Mouse (Mus musculus) CH12.LX (cell line): ENCODE results near the gene Gm10645. TPM values are rescaled to one million over a fixed set of nuclear protein-coding genes. Genes with fewer than 3 reads are reported as not detected.

Experiments
- DNase-seq: peaks from one replicate; pipeline ENCODE4 v3.0.0-alpha.2; 2013; ENCODE audit errors: extremely low read depth
- H3K27ac ChIP-seq: 2 replicates; pipeline ENCODE4 v1.5.1; 2012; ENCODE audit warnings: low read depth, mild to moderate bottlenecking, control low read depth, moderate library complexity; ENCODE audit not compliant: insufficient read depth
- H3K27me3 ChIP-seq: replicated peaks from 2 replicates; pipeline ENCODE3; 2012; ENCODE audit warnings: inconsistent platforms
- H3K36me3 ChIP-seq, 2 experiments: replicated peaks in 1 of 2; 2 replicates each; pipeline versions ENCODE3 to v1.6.1; 2012; ENCODE audit warnings: inconsistent platforms in 1 of 2, low read length in 1 of 2, mild to moderate bottlenecking in 1 of 2, mixed read lengths in 1 of 2, moderate library complexity in 1 of 2; ENCODE audit not compliant: control insufficient read depth in 1 of 2, insufficient read depth in 1 of 2
- H3K4me1 ChIP-seq, 2 experiments: 2 replicates each; pipeline ENCODE4 v1.6.1; 2012; ENCODE audit warnings: inconsistent platforms in 1 of 2, moderate library complexity in 1 of 2; ENCODE audit not compliant: insufficient read depth in 2 of 2, control insufficient read depth in 1 of 2
- H3K4me2 ChIP-seq: 2 replicates; pipeline ENCODE4 v1.6.1; 2012; ENCODE audit warnings: low read depth, mild to moderate bottlenecking, control low read depth; ENCODE audit not compliant: poor library complexity, insufficient read depth, severe bottlenecking
- H3K4me3 ChIP-seq, 3 experiments: fragments of 150-350 bp in 1 of 3; sonication (generic) in 1 of 3; replicated peaks in 1 of 3; 2 replicates each; pipeline versions ENCODE3 to v1.5.1; 2011 to 2012; ENCODE audit warnings: low read depth in 2 of 3, low read length in 2 of 3, mild to moderate bottlenecking in 2 of 3, moderate library complexity in 2 of 3, control low read depth in 1 of 3, improper control_type of control experiment in 1 of 3, inconsistent platforms in 1 of 3, mixed read lengths in 1 of 3; ENCODE audit not compliant: poor library complexity in 1 of 3
- H3K79me2 ChIP-seq: replicated peaks from 2 replicates; pipeline ENCODE4 v1.6.1; 2012; ENCODE audit warnings: mild to moderate bottlenecking, moderate library complexity; ENCODE audit not compliant: control insufficient read depth, poor library complexity, insufficient read depth, severe bottlenecking; ENCODE audit errors: extremely low read depth
- H3K9ac ChIP-seq: 2 replicates; pipeline ENCODE4 v1.6.1; 2012; ENCODE audit warnings: low read depth, mild to moderate bottlenecking, control low read depth, moderate library complexity; ENCODE audit not compliant: insufficient read depth
- H3K9me3 ChIP-seq: replicated peaks from 2 replicates; pipeline ENCODE3; 2012; ENCODE audit warnings: low read length, inconsistent platforms, mixed read lengths
- BHLHE40 ChIP-seq: IDR thresholded peaks from 2 replicates; pipeline ENCODE4 v1.6.1; 2011; ENCODE audit warnings: mild to moderate bottlenecking, low read depth, low read length, improper control_type of control experiment
- CHD1 ChIP-seq: IDR thresholded peaks from 2 replicates; pipeline ENCODE4 v1.6.1; 2012; ENCODE audit warnings: low read depth, low read length, improper control_type of control experiment, inconsistent platforms
- CHD2 ChIP-seq: IDR thresholded peaks from 2 replicates; pipeline ENCODE4 v1.6.1; 2011; ENCODE audit warnings: low read length, improper control_type of control experiment
- CTCF ChIP-seq, 2 experiments: IDR thresholded peaks in 1 of 2; conservative IDR thresholded peaks in 1 of 2; 2 replicates each; pipeline ENCODE4 v1.5.1; 2011 to 2012; ENCODE audit warnings: low read depth in 2 of 2, low read length in 2 of 2, improper control_type of control experiment in 1 of 2, inconsistent platforms in 1 of 2, mild to moderate bottlenecking in 1 of 2, moderate library complexity in 1 of 2
- ETS1 ChIP-seq: conservative IDR thresholded peaks from 2 replicates; pipeline ENCODE4 v1.6.1; 2012; ENCODE audit warnings: low read depth, mild to moderate bottlenecking, inconsistent platforms, low read length, improper control_type of control experiment, moderate library complexity
- IRF4 ChIP-seq: IDR thresholded peaks from 2 replicates; pipeline ENCODE4 v1.6.1; 2014; ENCODE audit warnings: low read depth, mild to moderate bottlenecking, inconsistent platforms, low read length, improper control_type of control experiment
- JUND ChIP-seq: conservative IDR thresholded peaks from 2 replicates; pipeline ENCODE4 v1.6.1; 2011; ENCODE audit warnings: low read depth, low read length, improper control_type of control experiment
- MAX ChIP-seq: IDR thresholded peaks from 2 replicates; pipeline ENCODE4 v1.6.1; 2011; ENCODE audit warnings: low read length, improper control_type of control experiment
- MEF2A ChIP-seq: IDR thresholded peaks from 2 replicates; pipeline ENCODE4 v1.6.1; 2014; ENCODE audit warnings: low read depth, mild to moderate bottlenecking, inconsistent platforms, low read length, improper control_type of control experiment, borderline replicate concordance
- MYC ChIP-seq: IDR thresholded peaks from 2 replicates; pipeline ENCODE4 v1.6.1; 2011; ENCODE audit warnings: low read depth, mild to moderate bottlenecking, improper control_type of control experiment, low read length
- NRF1 ChIP-seq: IDR thresholded peaks from 2 replicates; pipeline ENCODE4 v1.6.1; 2014; ENCODE audit warnings: low read depth, mild to moderate bottlenecking, inconsistent platforms, low read length, improper control_type of control experiment, moderate library complexity
- POLR2AphosphoS2 ChIP-seq: IDR thresholded peaks from 2 replicates; pipeline ENCODE4 v1.6.1; 2011; ENCODE audit warnings: low read depth, low read length, improper control_type of control experiment
- RAD21 ChIP-seq: IDR thresholded peaks from 2 replicates; pipeline ENCODE4 v1.6.1; 2011; ENCODE audit warnings: low read depth, mild to moderate bottlenecking, low read length, improper control_type of control experiment, moderate library complexity
- SMC3 ChIP-seq: IDR thresholded peaks from 2 replicates; pipeline ENCODE4 v1.6.1; 2011; ENCODE audit warnings: low read depth, low read length, improper control_type of control experiment
- TBP ChIP-seq: conservative IDR thresholded peaks from 2 replicates; pipeline ENCODE4 v1.6.1; 2011; ENCODE audit warnings: low read depth, low read length, improper control_type of control experiment
- TCF12 ChIP-seq: IDR thresholded peaks from 2 replicates; pipeline ENCODE4 v1.6.1; 2014; ENCODE audit warnings: low read depth, mild to moderate bottlenecking, inconsistent platforms, low read length, improper control_type of control experiment
- USF1 ChIP-seq: IDR thresholded peaks from 2 replicates; pipeline ENCODE4 v1.6.1; 2014; ENCODE audit warnings: low read depth, mild to moderate bottlenecking, inconsistent platforms, low read length, improper control_type of control experiment
- USF2 ChIP-seq: conservative IDR thresholded peaks from 2 replicates; pipeline ENCODE4 v1.6.1; 2011; ENCODE audit warnings: low read depth, low read length, improper control_type of control experiment
- ZC3H11A ChIP-seq: IDR thresholded peaks from 2 replicates; pipeline ENCODE4 v1.6.1; 2012; ENCODE audit warnings: low read depth, mild to moderate bottlenecking, inconsistent platforms, low read length, improper control_type of control experiment
- dilution Hi-C: fragments of 300-500 bp; cut with MboI; formaldehyde crosslinking; loops from 2 replicates; pipeline ENCODE4 v1.14.3; 2020; ENCODE audit warnings: low sequenced_read_pairs; ENCODE audit not compliant: extremely low pct_unique_long_range_greater_than_20kb, extremely low pct_ligation_motif_present
- in situ Hi-C: fragments of 300-500 bp; cut with MboI; formaldehyde crosslinking; loops from 3 replicates; pipeline ENCODE4 v1.14.3; 2019; ENCODE audit warnings: low sequenced_read_pairs, low pct_ligation_motif_present, low pct_unique_long_range_greater_than_20kb, mixed read lengths
- polyA plus RNA-seq: library from polyadenylated mRNA; unstranded; fragments of >175 nt; gene quantifications from 2 replicates; pipeline ENCODE4 v1.2.1, GENCODE M21; 2012; ENCODE audit warnings: low read depth; ENCODE audit not compliant: insufficient read length
- total RNA-seq, 2 experiments: library from RNA; depleted of rRNA; stranded (reverse); fragments of 300-350 nt in 1 of 2; fragments of >200 nt in 1 of 2; gene quantifications; 2 replicates each; pipeline ENCODE4 v1.2.3; 2012 to 2014

The Gm10645 gene
- total and polyA plus RNA-seq, 3 experiments = 0.81 TPM; not detected in 2

DNA sequence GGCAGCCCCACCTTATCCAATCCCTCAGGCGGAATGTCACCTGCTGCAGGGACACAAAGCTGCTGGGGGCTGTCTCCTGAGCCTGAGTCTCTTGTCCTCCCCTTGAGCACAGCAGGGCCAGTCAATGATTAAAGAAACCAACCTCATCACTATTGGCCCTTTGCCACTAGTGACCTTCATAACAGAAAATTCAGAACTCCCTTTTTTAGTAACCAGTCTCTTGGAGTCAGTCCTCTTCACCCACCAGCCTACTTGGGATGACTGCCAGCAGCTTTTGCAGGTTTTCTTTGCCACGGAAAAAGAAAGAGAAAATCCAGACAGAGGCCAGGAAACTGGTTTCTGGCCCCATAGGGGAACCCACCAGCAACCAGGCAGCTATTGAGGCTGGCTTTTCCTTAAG is 30.9 kb downstream of the Gm10645 start:
- H3K9me3 ChIP-seq = no peaks in the 10 kb centered on the region
- H3K9ac ChIP-seq = no peak overlapping the region
- H3K36me3 ChIP-seq = no peaks in the 10 kb centered on the region
- TF ChIP-seq RAD21 (no peak), CHD1 (no peak), IRF4 (no peak), POLR2AphosphoS2 (no peak), CHD2 (no peak), USF2 (no peak), MYC (no peak), MAX (no peak), USF1 (no peak), CTCF (conservative IDR thresholded peaks at IDR 0.05 in 1 of 2, IDR thresholded peaks at IDR 0.05 in 1 of 2; ENCODE audit: low read depth in 2 of 2, low read length in 2 of 2) (no peak), NRF1 (no peak), TBP (no peak), TCF12 (no peak), ZC3H11A (no peak), JUND (no peak), BHLHE40 (no peak), MEF2A (no peak), SMC3 (no peak), ETS1 (no peak)
- TF ChIP-seq, all 38 proteins: peak for 0
- dilution Hi-C loops (no loop called here), in situ Hi-C loops (no loop called here)
- peaks cover 23 to 64% of the 10 kb centered on the region in 2 experiments for H3K4me1 ChIP-seq
- no peaks in the 10 kb centered on the region for H3K79me2 ChIP-seq
- DNase-seq = no peak
- H3K27ac ChIP-seq = no peak overlapping the region
- H3K4me2 ChIP-seq = no peak overlapping the region
- H3K4me3 ChIP-seq = no peak overlapping the region
- no peaks in the 10 kb centered on the region for H3K27me3 ChIP-seq

Other genes with a start within 250 kb of the Gm10645 start
- gene Tbc1d9, start 818 bp downstream of the Gm10645 start, total RNA-seq (2012; rRNA removed) = 4.3 and 5.0 TPM in 2 replicates
- gene Tbc1d9, start 818 bp downstream of the Gm10645 start, total RNA-seq (2014; rRNA removed) = 0.69 and 1.6 TPM in 2 replicates
- 0.71 and 1.3 TPM in 2 replicates for gene Tbc1d9, start 818 bp downstream of the Gm10645 start, polyA plus RNA-seq
- gene Ucp1, start 124.2 kb upstream of the Gm10645 start, total RNA-seq (2012; rRNA removed) = not detected in 2 replicates
- gene Ucp1, start 124.2 kb upstream of the Gm10645 start, total RNA-seq (2014; rRNA removed) = not detected in 2 replicates
- not detected in 2 replicates for gene Ucp1, start 124.2 kb upstream of the Gm10645 start, polyA plus RNA-seq
- 6.0 and 7.7 TPM in 2 replicates for gene Elmod2, start 166.3 kb upstream of the Gm10645 start, total RNA-seq (2012; rRNA removed)
- gene Elmod2, start 166.3 kb upstream of the Gm10645 start, total RNA-seq (2014; rRNA removed) = 9.8 and 10.8 TPM in 2 replicates
- 6.6 and 7.4 TPM in 2 replicates for gene Elmod2, start 166.3 kb upstream of the Gm10645 start, polyA plus RNA-seq
- not detected in 2 replicates for gene Mgat4d, start 182.3 kb upstream of the Gm10645 start, total RNA-seq (2012; rRNA removed)
- gene Mgat4d, start 182.3 kb upstream of the Gm10645 start, total RNA-seq (2014; rRNA removed) = not detected in 2 replicates
- gene Mgat4d, start 182.3 kb upstream of the Gm10645 start, polyA plus RNA-seq = 0.17 TPM in 1 of 2 replicates, not detected in the other
- gene Clgn, start 223.7 kb upstream of the Gm10645 start, total RNA-seq (2012; rRNA removed) = 0.59 TPM in 2 replicates
- gene Clgn, start 223.7 kb upstream of the Gm10645 start, total RNA-seq (2014; rRNA removed) = 1.2 and 1.3 TPM in 2 replicates
- 1.4 and 1.5 TPM in 2 replicates for gene Clgn, start 223.7 kb upstream of the Gm10645 start, polyA plus RNA-seq